Mouse (Mus musculus) liver, embryonic 13.5 days (tissue): Measurements from ENCODE around the gene Pdzrn3. TPM values are rescaled to one million over a fixed set of nuclear protein-coding genes. Genes with fewer than 3 reads are reported as not detected.

Experiments used
- ATAC-seq: fragments of 200-750 bp; cut with Nextera tagmentation; 2 replicates; pipeline ENCODE4 v1.8.0; 2017; ENCODE audit warnings: low read depth, mild to moderate bottlenecking, moderate number of reproducible peaks, moderate library complexity
- DNase-seq: peaks from one replicate; pipeline ENCODE4 v3.0.0; 2022
- H3K27ac ChIP-seq: fragments of 300-500 bp; sonication (generic); 2 replicates; pipeline ENCODE4 v1.5.1; 2015; ENCODE audit warnings: moderate library complexity, mild to moderate bottlenecking, inconsistent platforms
- H3K27me3 ChIP-seq: fragments of 300-500 bp; sonication (generic); 2 replicates; pipeline ENCODE4 v1.6.1; 2015; ENCODE audit warnings: mild to moderate bottlenecking, inconsistent platforms
- H3K36me3 ChIP-seq: fragments of 300-500 bp; sonication (generic); 2 replicates; pipeline ENCODE4 v1.6.1; 2015; ENCODE audit warnings: mild to moderate bottlenecking, inconsistent platforms
- H3K4me1 ChIP-seq: fragments of 300-500 bp; sonication (generic); replicated peaks from 2 replicates; pipeline ENCODE4 v1.6.1; 2015; ENCODE audit warnings: inconsistent platforms
- H3K4me2 ChIP-seq: fragments of 300-500 bp; sonication (generic); 2 replicates; pipeline ENCODE4 v1.6.1; 2015; ENCODE audit warnings: inconsistent platforms, mild to moderate bottlenecking, moderate library complexity
- H3K4me3 ChIP-seq: fragments of 300-500 bp; sonication (generic); replicated peaks from 2 replicates; pipeline ENCODE4 v1.5.1; 2015; ENCODE audit warnings: mild to moderate bottlenecking, inconsistent platforms
- H3K9ac ChIP-seq: fragments of 300-500 bp; sonication (generic); 2 replicates; pipeline ENCODE4 v1.6.1; 2015; ENCODE audit warnings: mild to moderate bottlenecking, inconsistent platforms
- H3K9me3 ChIP-seq: fragments of 300-500 bp; sonication (generic); replicated peaks from 2 replicates; pipeline ENCODE4 v1.6.1; 2016; ENCODE audit warnings: inconsistent platforms
- WGBS: fragments of 180-500 bp; shearing (Covaris S2); methylation state at CpG from one replicate; pipeline ENCODE4 v1.1.7; 2015; ENCODE audit not compliant: insufficient replicate concordance; 5-methylcytosine and 5-hydroxymethylcytosine counted together
- polyA plus RNA-seq: library from polyadenylated mRNA; unstranded; fragments of >200 nt; fragmentation: Nextera tagmentation; extraction: Ambion mirVana; gene quantifications from 2 replicates; pipeline ENCODE4 v1.2.1, GENCODE M21; 2015

Gene Pdzrn3
- polyA plus RNA-seq, 1 experiment from 2014 or later, result 0.36 TPM

DNA sequence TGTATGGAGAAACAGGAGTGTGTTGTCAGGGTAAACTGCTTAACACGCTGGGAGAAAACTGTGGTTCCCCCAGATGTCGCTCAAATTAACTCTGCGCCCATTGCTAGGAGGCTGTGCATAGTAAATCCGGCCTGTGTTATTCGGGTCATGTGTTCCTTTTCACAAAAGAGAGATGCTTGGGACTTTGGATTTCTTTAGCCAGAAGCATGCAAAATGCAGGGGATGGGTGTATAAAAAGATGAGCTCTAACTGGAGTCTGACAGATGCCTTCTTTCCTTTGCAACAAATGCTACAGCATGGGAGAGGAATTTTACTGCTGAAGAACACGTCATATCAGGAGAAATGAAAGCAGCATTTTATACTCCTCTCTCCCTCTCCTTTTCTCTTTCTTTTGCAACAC, 190.4 kb downstream of the Pdzrn3 start:
- Histone ChIP-seq H3K4me3 (no peak overlapping the region), H3K27me3 (no peaks in the 10 kb centered on the region), H3K27ac (no peak overlapping the region), H3K4me1 (no peaks in the 10 kb centered on the region), H3K9ac (no peak overlapping the region), H3K4me2 (no peak overlapping the region), H3K36me3 (no peaks in the 10 kb centered on the region), H3K9me3 (no peaks in the 10 kb centered on the region)
- 57% methylated on average over 6 of the region's 6 CpGs for WGBS
- DNase-seq (no peak), ATAC-seq (no peak)

DNA sequence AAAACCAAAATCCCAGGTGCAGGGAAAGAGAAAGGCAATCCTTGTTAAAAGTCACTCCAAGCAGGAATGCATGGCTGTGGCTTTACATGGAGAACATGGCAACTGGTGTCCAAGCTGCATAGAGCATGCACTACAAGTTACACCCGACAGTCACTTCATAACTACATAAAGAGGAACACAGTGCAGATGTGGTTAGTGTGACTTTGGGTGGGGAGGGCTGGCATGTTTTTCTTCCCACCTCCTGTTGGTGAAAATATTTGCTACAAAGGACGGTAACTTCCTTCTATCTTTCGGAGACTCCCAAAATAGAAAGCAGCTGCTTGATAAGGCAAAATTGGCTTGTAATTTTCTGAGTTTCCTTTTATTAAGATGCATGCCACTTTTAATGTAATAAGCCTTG, 190.8 kb downstream of the Pdzrn3 start:
- no peaks in the 10 kb centered on the region for H3K4me1 ChIP-seq
- no peak for ATAC-seq
- 20% methylated on average over 3 of the region's 3 CpGs for WGBS

GRCm38 (mm10) chr6:101184103-101184785, 193.5 kb downstream of the Pdzrn3 start:
- no peak for ATAC-seq
- DNase-seq, result no peak
- Histone ChIP-seq H3K9me3 (no peaks in the 10 kb centered on the region), H3K4me1 (no peaks in the 10 kb centered on the region), H3K9ac (no peak overlapping the region), H3K27ac (no peak overlapping the region), H3K4me3 (no peak overlapping the region), H3K36me3 (no peaks in the 10 kb centered on the region), H3K4me2 (no peak overlapping the region), H3K27me3 (no peaks in the 10 kb centered on the region)
- 65% methylated on average over 10 of the region's 10 CpGs for WGBS

More for the DNA sequence above, 190.8 kb downstream of the Pdzrn3 start:
- Histone ChIP-seq H3K4me2 (no peak overlapping the region), H3K36me3 (no peaks in the 10 kb centered on the region), H3K27ac (no peak overlapping the region), H3K9me3 (no peaks in the 10 kb centered on the region), H3K9ac (no peak overlapping the region), H3K4me3 (no peak overlapping the region), H3K27me3 (no peaks in the 10 kb centered on the region)
- no peak for DNase-seq

DNA sequence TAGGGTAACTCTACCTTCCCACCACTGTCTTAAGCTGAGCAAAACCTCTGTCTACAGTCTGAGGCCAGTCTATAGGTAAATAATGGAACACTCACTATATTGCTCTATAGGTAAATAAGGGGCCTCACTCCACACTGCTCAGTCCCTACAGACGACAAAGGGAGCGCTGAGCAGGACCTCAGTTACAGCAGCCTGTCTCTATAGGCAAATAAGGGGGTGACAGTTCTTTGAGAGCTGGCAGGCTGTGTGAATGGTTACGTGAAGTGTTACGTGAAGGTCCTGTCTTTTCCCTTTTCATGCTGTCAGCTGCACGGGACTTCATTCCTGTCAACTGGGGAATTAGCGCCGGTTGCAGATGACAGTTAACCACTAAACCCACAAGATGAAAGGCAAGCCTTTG, 207.0 kb downstream of the Pdzrn3 start:
- no peak for DNase-seq
- Histone ChIP-seq H3K9ac (no peak overlapping the region), H3K4me3 (no peak overlapping the region), H3K4me2 (no peak overlapping the region), H3K27me3 (no peaks in the 10 kb centered on the region), H3K4me1 (no peaks in the 10 kb centered on the region), H3K36me3 (no peaks in the 10 kb centered on the region), H3K9me3 (no peaks in the 10 kb centered on the region), H3K27ac (no peak overlapping the region)
- ATAC-seq, result no peak
- WGBS, result 66% methylated on average over 7 of the region's 7 CpGs

DNA sequence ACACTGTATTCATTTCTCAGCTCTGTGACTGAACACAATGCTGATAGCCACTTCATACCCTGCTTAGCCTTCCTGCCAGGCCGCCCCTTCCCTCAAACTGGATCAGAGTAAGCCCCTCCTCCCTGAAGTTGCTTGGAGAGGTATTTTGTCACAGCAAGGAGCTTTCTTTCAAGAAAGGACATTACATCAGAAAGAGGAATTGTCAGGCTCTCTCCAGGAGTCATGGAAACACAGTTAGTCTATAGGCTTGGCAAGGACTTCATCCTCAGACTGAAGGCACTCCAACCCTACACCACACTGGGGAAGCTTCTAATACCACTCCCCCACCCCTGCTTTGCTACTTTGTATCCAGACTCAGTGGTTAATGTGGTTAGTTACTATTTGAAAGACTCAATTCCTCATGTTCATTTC, 224.2 kb downstream of the Pdzrn3 start:
- Histone ChIP-seq H3K4me2 (no peak overlapping the region), H3K9me3 (0 out of 2 replicates have a peak, but pooled peaks cover 7% of the 10 kb centered on the region), H3K9ac (no peak overlapping the region), H3K27me3 (no peaks in the 10 kb centered on the region), H3K36me3 (peaks cover 11% of the 10 kb centered on the region), H3K27ac (no peak overlapping the region), H3K4me1 (no peaks in the 10 kb centered on the region), H3K4me3 (no peak overlapping the region)
- 72% methylated on average over 1 of the region's 1 CpGs for WGBS
- no peak for DNase-seq
- no peak for ATAC-seq

DNA sequence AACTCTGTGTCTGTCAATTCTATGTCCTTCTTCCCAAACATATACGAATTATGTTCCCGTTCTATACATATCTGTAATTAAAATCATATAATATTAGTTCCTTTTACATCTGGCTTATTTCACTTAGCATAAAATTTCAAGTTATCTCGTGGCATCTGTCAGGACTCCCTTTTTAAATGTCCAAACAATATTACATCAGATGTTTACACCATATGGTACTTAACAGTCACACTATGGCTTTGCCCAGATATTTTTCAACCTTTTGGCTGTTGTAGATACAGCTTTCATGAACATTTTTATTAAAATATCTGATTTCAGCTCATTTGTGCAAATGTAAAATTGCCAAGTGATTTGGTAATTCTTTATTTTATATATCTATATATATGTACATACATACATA, 242.3 kb downstream of the Pdzrn3 start:
- ATAC-seq (no peak), DNase-seq (no peak)
- Histone ChIP-seq H3K4me2 (no peak overlapping the region), H3K27ac (no peak overlapping the region), H3K9ac (no peak overlapping the region), H3K27me3 (no peaks in the 10 kb centered on the region), H3K36me3 (no peaks in the 10 kb centered on the region), H3K9me3 (no peaks in the 10 kb centered on the region), H3K4me1 (no peaks in the 10 kb centered on the region), H3K4me3 (no peak overlapping the region)
- WGBS, result 54% methylated on average over 3 of the region's 3 CpGs

DNA sequence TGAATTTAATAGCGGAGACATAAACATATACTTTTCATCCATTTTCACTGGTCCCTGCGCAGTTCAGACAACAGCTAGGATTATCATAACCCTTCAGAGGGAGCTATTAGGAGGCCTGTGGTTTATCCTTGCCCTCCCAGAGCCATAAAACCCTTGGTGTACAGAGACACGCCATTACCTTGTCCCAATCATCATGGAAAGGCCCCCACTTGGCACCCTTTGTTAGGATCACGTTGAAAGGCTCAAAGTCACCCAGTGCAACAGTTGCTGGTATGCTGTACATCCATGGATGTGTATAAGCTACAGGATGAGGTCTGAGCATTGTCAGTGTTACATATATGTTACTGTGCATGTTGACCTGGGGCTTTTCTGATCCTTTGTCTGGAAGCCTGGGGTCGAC, 252.3 kb downstream of the Pdzrn3 start:
- H3K9me3 ChIP-seq, result no peaks in the 10 kb centered on the region
- DNase-seq (no peak), ATAC-seq (no peak)
- no peak overlapping the region for H3K4me2 ChIP-seq
- H3K4me1 ChIP-seq, result no peaks in the 10 kb centered on the region
- H3K36me3 ChIP-seq, result no peaks in the 10 kb centered on the region
- WGBS, result 51% methylated on average over 5 of the region's 5 CpGs
- no peak overlapping the region for H3K9ac ChIP-seq
- no peak overlapping the region for H3K27ac ChIP-seq
- H3K4me3 ChIP-seq, result no peak overlapping the region
- H3K27me3 ChIP-seq, result no peaks in the 10 kb centered on the region

DNA sequence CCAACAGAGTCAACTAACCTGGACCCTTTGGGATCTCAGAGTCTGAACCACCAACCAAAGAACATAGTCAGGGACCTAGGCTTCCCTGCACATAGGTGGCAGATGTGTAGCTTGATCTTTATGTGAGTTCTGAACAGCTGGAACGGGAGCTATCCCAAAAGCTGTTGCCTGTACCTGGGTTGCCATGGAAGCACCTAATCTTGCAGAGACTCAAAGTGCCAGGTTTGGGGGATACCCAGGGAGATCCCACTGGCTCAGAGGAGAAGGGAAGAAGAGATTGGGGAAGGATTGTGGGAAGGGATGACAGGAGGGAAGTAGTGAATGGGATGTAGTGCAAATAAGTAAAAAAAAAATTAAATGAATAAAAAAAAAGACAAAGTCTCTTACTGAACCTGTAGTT, 268.7 kb downstream of the Pdzrn3 start:
- Histone ChIP-seq H3K27ac (no peak overlapping the region), H3K4me1 (no peaks in the 10 kb centered on the region), H3K36me3 (no peaks in the 10 kb centered on the region), H3K4me2 (no peak overlapping the region), H3K4me3 (no peak overlapping the region), H3K9me3 (no peaks in the 10 kb centered on the region), H3K27me3 (no peaks in the 10 kb centered on the region), H3K9ac (no peak overlapping the region)
- whole genome bisulfite sequencing, result 54% methylated on average over 1 of the region's 1 CpGs
- DNase-seq (no peak), ATAC-seq (no peak)

DNA sequence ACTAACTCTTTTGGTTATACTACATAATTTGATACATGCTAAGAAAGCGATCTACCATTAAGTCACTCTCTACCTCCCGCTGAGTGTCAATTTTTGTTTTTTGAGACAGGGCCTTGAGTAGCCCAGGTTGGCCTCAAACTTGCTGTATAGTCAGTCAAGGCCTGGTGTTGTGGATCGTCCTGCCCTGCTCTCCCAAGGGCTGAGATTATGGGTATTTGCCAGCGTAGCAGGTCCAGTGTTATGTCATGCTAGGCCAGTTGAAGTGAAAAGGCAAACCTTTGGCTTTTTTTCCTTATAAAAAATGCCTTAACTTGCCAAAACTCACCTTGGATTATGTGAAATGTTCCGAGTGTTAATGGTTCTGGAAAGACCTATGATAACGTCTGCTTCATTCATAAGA, 274.2 kb downstream of the Pdzrn3 start:
- no peak for DNase-seq
- no peak for ATAC-seq
- H3K36me3 ChIP-seq, result no peaks in the 10 kb centered on the region
- no peaks in the 10 kb centered on the region for H3K27me3 ChIP-seq
- no peak overlapping the region for H3K4me2 ChIP-seq
- H3K9ac ChIP-seq, result no peak overlapping the region
- no peak overlapping the region for H3K4me3 ChIP-seq
- 63% methylated on average over 6 of the region's 6 CpGs for WGBS
- no peaks in the 10 kb centered on the region for H3K4me1 ChIP-seq
- H3K27ac ChIP-seq, result no peak overlapping the region
- no peaks in the 10 kb centered on the region for H3K9me3 ChIP-seq

GRCm38 (mm10) chr6:101101709-101102654, 275.7 kb downstream of the Pdzrn3 start:
- Histone ChIP-seq H3K4me1 (no peaks in the 10 kb centered on the region), H3K4me2 (no peak overlapping the region), H3K27me3 (no peaks in the 10 kb centered on the region), H3K4me3 (no peak overlapping the region), H3K36me3 (no peaks in the 10 kb centered on the region), H3K27ac (no peak overlapping the region; the same call in 1 of the 2 replicates), H3K9ac (no peak overlapping the region), H3K9me3 (no peaks in the 10 kb centered on the region)
- 63% methylated on average over 14 of the region's 14 CpGs for WGBS
- DNase-seq (no peak), ATAC-seq (peak; percentile 63; the same call in 1 of the 2 replicates)
